Mouse (Mus musculus): ENCODE measurements around the gene Cux2.
A peak's percentile ranks its signal among the peaks of the same experiment; 100 is the strongest.
"Not testable (repeated sequence)": the region's sequence is repeated elsewhere in the genome, so short reads cannot be mapped to it uniquely, and the experiment has no call there.

Cux2 gene

GRCm38 (mm10) chr5:121879211-121879610 is 170.7 kb downstream of the Cux2 start:
- peak; percentile 37 for DNase-seq (ENCODE audit: extremely low read depth, insufficient read length, low spot score)

GRCm38 (mm10) chr5:121878703-121879102 is 171.2 kb downstream of the Cux2 start:
- no peak for DNase-seq (ENCODE audit: extremely low read depth, insufficient read length, low spot score)

- DNase-seq (ENCODE audit: extremely low read depth, insufficient read length, low spot score): no peak
These were observed 173.0 kb downstream of the Cux2 start for GRCm38 (mm10) chr5:121876901-121877300.

GRCm38 (mm10) chr5:121875041-121875440 is 174.9 kb downstream of the Cux2 start:
- DNase-seq (ENCODE audit: extremely low read depth, insufficient read length, low spot score): no peak

DNA sequence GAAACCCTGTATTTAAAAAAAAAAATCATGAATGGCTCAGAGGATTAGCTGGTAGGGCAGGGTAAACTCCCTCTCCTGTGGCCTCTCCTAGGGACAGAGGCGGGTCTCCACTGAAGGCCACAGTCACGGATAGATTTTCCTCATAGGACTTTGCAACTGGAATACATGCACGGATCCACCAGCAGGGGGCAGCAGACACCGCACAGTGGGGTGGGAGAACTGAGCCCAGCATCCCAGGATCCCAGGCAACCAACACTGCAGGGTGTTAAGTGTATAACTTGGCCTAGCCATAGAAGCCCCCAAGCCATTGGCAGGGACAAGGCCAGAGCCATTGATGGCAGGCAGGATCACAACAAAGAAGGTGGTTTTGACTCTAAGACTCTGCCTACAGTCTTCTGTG is 177.7 kb downstream of the Cux2 start:
- DNase-seq (ENCODE audit: extremely low read depth, insufficient read length, low spot score): peak; percentile 43

GRCm38 (mm10) chr5:121871515-121872030 is 178.3 kb downstream of the Cux2 start:
- no peak for DNase-seq (ENCODE audit: extremely low read depth, insufficient read length, low spot score)

GRCm38 (mm10) chr5:121870832-121871231 is 179.1 kb downstream of the Cux2 start:
- DNase-seq (ENCODE audit: extremely low read depth, insufficient read length, low spot score): no peak

- no peak for DNase-seq (ENCODE audit: extremely low read depth, insufficient read length, low spot score)
These were observed 181.9 kb downstream of the Cux2 start for GRCm38 (mm10) chr5:121867963-121868362.

DNA sequence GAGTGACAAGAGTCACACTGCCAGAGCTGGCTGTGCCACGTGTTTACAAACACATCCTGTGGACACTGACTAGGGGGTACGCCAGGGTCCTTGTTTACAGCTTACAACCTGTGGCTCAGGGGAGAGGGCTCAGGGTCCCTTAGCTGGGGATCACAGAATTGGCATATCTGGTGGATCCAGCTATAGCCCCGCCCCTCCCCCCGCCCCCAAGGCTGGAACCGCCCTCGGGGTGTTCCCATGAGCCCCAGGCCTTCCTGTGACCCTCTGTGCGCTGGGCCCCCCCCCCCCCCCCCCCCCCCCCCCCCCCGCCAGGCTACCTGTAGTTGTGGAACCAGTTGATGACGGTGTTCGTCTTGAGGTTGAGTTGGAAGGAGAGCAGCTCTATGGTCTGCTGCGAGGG is 185.6 kb downstream of the Cux2 start:
- DNase-seq (ENCODE audit: extremely low read depth, insufficient read length, low spot score): no peak

GRCm38 (mm10) chr5:121861964-121862363 is 187.9 kb downstream of the Cux2 start:
- DNase-seq (ENCODE audit: extremely low read depth, insufficient read length, low spot score): no peak

DNA sequence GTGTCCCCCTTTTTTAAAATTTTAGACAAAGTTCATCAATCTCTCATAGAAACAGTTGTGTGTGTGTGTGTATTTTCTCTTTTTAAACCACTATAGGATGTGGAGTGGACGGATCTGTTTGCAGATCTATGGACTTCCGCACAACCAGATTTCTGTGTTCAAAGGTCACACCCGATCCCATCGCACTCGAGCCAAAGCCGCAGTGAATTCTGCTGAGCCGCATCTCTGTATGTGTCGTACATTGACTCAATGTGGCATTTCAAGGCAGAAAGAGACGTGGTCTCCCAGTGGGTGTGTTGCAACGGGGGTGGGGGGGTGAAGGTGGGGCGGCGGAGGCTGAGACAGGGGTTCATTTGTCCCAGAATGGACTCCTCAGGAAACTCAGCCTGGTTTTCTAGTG is 191.5 kb downstream of the Cux2 start:
- DNase-seq (ENCODE audit: extremely low read depth, insufficient read length, low spot score): no peak

DNA sequence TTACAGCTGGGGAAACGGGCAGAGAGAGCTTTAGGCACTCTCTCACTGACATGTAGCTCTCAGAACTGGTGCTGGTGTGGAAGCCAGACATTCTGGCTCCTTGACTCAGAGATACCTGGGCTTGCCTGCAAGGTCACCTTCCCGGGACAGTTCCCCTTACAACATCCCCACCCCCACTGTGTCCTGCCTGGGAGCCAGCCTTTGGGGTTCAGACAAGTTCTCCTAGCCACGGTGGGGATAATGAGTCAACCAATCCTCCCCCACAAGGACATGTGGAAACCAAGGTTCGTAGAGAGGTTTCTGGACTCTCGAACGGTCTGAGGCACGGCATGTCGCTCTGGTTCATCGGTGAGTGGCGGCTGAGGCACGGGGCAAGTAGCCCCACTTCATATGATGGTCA is 193.2 kb downstream of the Cux2 start:
- no peak for DNase-seq (ENCODE audit: extremely low read depth, insufficient read length, low spot score)

DNA sequence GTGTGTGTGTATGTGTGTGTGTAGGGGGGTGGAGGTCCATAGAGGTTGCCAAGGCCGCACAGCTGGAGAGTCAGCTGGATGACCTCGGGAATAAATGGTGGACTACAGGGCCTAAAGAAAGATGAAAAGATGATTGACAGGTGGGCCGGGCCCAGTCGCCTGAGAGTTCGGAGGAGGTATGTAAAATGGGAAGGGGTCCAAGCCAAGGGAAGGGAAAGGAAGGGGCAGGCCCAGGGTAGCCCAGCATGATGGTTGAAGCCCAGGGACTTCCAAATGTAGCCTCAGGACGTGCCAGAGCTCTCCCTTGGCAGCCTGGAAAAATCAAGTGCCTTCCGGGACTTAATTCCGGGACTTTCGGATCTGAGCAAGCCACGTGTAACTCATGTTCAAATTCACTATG is 195.1 kb downstream of the Cux2 start:
- no peak for DNase-seq (ENCODE audit: extremely low read depth, insufficient read length, low spot score)

DNA sequence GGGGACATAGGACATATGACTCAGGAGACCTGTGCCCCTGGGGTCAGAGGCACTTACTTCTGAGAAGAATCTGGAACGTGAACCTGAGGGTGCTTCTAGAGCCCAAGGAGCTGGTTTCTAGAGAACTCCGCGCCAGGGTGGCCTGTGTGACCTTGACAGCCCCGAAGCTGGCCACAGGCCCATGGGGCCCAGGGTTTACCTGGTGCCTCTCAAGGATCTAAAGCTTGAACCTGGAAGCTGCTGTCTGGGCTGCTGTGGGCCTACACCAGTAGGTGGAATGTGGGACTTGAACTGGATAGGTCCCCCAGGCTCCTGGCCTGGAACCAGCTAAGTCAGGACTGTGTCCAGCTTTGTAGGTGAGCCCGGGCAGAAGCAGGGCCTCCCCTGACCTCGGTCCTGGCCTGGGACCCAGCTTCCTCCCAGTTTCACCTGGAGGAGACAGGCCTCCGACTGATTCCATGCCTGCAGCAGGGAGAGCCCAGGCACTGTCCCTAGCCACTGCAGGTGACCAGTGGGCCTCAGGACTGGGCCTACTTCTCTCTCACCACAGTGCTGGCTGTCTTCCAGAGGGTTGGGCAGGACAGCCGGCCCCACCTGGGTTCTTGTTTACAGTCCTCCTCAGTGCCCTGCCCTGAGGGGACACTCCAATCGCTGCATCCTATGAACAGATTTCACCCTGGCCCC is 196.4 kb downstream of the Cux2 start:
- no peak for DNase-seq (ENCODE audit: extremely low read depth, insufficient read length, low spot score)

GRCm38 (mm10) chr5:121849478-121850349 is 200.2 kb downstream of the Cux2 start:
- no peak for DNase-seq (ENCODE audit: extremely low read depth, insufficient read length, low spot score)

DNA sequence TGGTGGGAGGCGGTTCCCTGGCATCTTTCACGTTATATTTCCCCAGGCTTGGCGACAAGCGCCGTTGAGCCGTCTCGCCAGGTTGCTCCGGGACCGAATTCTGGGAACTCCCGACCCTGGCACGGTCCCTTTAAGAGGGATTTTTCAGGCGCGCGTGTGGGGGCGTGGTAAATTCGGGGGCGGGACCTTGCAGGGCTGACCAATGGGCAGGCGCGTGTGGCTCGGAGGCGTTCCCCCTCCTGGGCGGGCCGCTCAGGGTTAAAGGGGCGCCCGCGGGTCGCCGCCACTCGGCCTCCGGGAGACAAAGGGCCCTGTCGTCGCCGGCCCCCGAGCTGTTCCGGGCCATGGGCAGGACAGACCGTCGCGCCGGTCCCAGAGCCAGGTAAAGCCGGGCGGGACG is 201.2 kb downstream of the Cux2 start, which contains the start of gene Pheta1:
TSS of gene Pheta1 (plus strand) at position 242 of the 400 bp plus-strand sequence.
- peak; percentile 87 for DNase-seq (ENCODE audit: extremely low read depth, insufficient read length, low spot score)

GRCm38 (mm10) chr5:121848035-121848519 is 201.8 kb downstream of the Cux2 start:
- peak; percentile 77 for DNase-seq (ENCODE audit: extremely low read depth, insufficient read length, low spot score)

DNA sequence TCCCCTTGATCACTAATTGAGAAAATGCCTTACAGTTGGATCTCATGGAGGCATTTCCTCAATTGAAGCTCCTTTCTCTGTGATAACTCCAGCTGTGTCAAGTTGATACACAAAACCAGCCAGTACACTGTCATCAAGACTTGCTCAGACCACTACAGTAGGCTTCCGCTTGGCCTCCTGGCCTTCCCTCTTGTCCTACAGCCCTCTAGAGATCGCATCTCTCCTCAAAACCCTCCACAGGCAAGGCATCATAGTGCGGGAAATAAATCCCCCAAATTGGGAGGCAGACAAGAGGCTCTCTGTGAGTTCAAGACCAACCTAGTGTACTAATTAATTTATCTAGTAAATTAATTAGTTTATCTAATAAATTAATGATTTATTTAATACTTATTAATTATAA is 202.6 kb downstream of the Cux2 start:
- not testable (repeated sequence) for DNase-seq (ENCODE audit: extremely low read depth, insufficient read length, low spot score)

- no peak for DNase-seq (ENCODE audit: extremely low read depth, insufficient read length, low spot score)
These were observed 203.6 kb downstream of the Cux2 start for GRCm38 (mm10) chr5:121846322-121846721.

DNA sequence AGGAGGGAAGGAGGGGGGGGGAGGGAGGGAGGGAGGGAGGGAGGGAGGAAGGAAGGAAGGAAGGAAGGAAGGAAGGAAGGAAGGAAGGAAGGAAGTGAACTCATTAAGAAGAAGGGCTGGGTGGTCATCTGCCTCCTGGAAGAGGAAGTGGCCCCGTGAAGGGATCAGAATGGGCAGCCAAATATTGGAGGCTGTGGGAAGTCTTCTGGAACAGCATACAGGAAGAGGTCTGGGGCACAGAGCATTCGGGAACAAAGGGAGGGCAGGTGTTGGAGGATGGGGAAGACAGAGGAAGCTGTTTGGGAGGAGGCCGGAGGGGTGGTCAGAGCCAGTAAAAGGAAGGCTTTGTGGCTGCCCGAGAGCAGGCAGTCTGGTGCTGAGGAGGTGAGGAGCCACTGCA is 204.5 kb downstream of the Cux2 start:
- DNase-seq (ENCODE audit: extremely low read depth, insufficient read length, low spot score): no peak

DNA sequence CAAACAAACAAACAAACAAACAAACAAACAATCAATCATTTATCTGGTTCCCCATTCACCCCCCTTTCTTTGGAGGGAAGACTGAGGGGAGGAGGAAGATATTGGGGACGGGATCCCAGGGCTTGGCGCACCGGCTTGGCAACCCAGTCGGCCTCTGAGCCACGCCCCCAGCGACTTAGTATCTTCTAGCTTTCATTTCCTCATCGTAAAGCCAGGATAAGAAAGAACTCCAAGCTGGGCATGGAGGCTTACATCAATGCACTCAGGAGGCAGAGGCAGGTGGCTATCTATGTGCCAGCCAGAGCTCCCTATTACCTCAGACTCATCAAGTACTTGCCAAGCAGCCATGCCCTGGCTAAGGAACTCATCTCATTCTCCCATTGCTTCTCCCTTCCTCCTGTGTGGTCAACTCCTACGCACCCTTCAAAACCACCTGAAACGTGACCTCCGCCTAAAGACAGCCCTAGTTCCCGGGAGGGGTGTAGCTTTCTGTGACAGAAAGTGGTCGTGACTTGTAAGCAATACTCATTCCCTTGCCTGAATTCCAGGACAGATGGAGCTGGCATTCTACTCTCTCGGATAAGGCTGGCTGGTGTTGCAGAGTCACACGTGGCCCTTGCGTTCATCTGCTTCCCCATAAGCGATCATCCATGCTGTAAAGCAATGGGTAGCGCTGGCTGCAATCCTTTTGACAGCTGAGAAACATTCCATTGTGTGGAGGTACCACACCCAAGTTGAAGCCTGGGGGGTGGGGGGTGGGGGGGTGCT is 206.6 kb downstream of the Cux2 start:
- no peak for DNase-seq (ENCODE audit: extremely low read depth, insufficient read length, low spot score)

All from 3134 (cell line).